Mouse (Mus musculus) bone marrow macrophage, adult 2 months (primary cell): ENCODE results near the gene Cd46.

Experiments used
- CTCF ChIP-seq: IDR thresholded peaks from 2 replicates; pipeline ENCODE4 v1.5.1; 2012; ENCODE audit warnings: low read depth, mild to moderate bottlenecking, low read length, moderate library complexity
- POLR2A ChIP-seq: IDR thresholded peaks from 2 replicates; pipeline ENCODE4 v1.6.1; 2012; ENCODE audit warnings: mild to moderate bottlenecking, low read depth, low read length, borderline replicate concordance

- TF ChIP-seq CTCF: no peak
- TF ChIP-seq POLR2A: no peak
Observed at GRCm38 (mm10) chr1:194992589-194993317, 99.3 kb downstream of the Cd46 start.
